Comparison of ENCODE assay signal across 8 mouse cellular contexts in genomic region chr9:72662691-72663533, GRCm38 (mm10). TPM values are rescaled to one million over a fixed set of nuclear protein-coding genes. Genes with fewer than 3 reads are reported as not detected.
DNase-seq lines count a peak whose midpoint lies in the region; ATAC-seq lines count a peak whose summit lies in the region.

No protein-coding gene starts in this region.

- WGBS in lung, embryonic 16.5 days: under 1% methylated on average over 39 of the region's 55 CpGs

- H3K4me1 ChIP-seq in lung, embryonic 16.5 days (replicated peaks; ENCODE audit: control insufficient read depth, insufficient read depth, low read length): peaks cover 36% of the 10 kb centered on the region

- peak; percentile 86 for DNase-seq in Muller cell, postnatal 12 days (ENCODE audit: inconsistent ontology term)
- DNase-seq in cerebellum, adult 9-10 months: peak; percentile 81
- peak; percentile 86 for DNase-seq in forelimb bud, embryonic 11.5 days (ENCODE audit: low read depth, low spot score)
- peak; percentile 86 for DNase-seq in heart, postnatal 4 days
- peak; percentile 71 to 77 for DNase-seq in layer of hippocampus, postnatal 10 days (ENCODE audit: low spot score in 2 of 2)
- DNase-seq in retina, postnatal 1 day: peak; percentile 90
- DNase-seq in thymus, postnatal 4 days: peak; percentile 67

- peak overlapping the region; percentile 77 for H3K4me2 ChIP-seq in lung, embryonic 16.5 days (ENCODE audit: low read depth, low read length)

- H3K27me3 ChIP-seq in lung, embryonic 16.5 days (ENCODE audit: control insufficient read depth, insufficient read depth, low read depth, low read length): no peaks in the 10 kb centered on the region

- H3K27ac ChIP-seq in lung, embryonic 16.5 days (ENCODE audit: low read length): peak overlapping the region; percentile 100

- peak overlapping the region; percentile 93 for H3K4me3 ChIP-seq in lung, embryonic 16.5 days (ENCODE audit: low read length)

- ATAC-seq in lung, embryonic 16.5 days (ENCODE audit: low read depth): peak; percentile 72

- no peaks in the 10 kb centered on the region for H3K9me3 ChIP-seq in lung, embryonic 16.5 days (ENCODE audit: control insufficient read depth, low read length)

- peak overlapping the region; percentile 100 for H3K9ac ChIP-seq in lung, embryonic 16.5 days (ENCODE audit: low read length)

- peaks cover 14% of the 10 kb centered on the region for H3K36me3 ChIP-seq in lung, embryonic 16.5 days (ENCODE audit: control insufficient read depth, insufficient read depth, low read length)

RNA-seq across cellular contexts. Expression of gene Nedd4, which starts 0.8 kb away (rescaled TPM):
- total RNA-seq in heart, postnatal 4 days (2021): 100 to 1,000 TPM; 610 to 637 TPM
- 100 to 1,000 TPM; 342 to 359 TPM for total RNA-seq in layer of hippocampus, postnatal 10 days (2021)
- polyA plus RNA-seq in lung, embryonic 16.5 days (2015; fragmentation: Nextera tagmentation; extraction: Ambion mirVana): 644 and 678 TPM in 2 replicates

Comparison
In these comparisons a context has a peak if more than half of its experiments do, and no peak if none do; other contexts are left out.
1. Peak in every context shown above with its lines: DNase-seq, ATAC-seq, H3K4me3 ChIP-seq and H3K27ac ChIP-seq.